Mouse (Mus musculus) ZHBTc4 (cell line): ENCODE data around the gene Zbtb42.

Experiments
- DNase-seq: peaks from one replicate; pipeline ENCODE4 v3.0.0-alpha.2; 2011; ENCODE audit warnings: low read depth, low spot score

The Zbtb42 gene

DNA sequence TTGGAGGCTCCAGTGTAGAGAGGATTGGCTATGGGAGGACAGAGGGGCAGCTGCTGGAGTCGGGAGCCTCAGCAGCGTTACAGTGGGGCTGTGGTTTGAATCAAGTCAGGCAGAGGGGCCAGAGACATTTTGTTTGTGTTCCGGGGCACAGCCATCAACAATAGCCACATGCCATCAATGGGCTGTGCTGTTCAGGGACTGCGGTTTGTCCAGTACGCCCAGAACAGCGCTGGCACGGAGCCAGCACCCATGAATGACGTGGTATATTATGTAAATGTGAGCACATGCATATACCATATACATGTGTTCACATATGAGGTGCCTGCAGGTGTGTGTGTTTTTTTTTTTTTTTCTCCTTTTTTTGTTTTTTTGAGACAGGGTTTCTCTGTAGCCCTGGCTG is 49.2 kb downstream of the Zbtb42 start:
- DNase-seq, result no peak

DNA sequence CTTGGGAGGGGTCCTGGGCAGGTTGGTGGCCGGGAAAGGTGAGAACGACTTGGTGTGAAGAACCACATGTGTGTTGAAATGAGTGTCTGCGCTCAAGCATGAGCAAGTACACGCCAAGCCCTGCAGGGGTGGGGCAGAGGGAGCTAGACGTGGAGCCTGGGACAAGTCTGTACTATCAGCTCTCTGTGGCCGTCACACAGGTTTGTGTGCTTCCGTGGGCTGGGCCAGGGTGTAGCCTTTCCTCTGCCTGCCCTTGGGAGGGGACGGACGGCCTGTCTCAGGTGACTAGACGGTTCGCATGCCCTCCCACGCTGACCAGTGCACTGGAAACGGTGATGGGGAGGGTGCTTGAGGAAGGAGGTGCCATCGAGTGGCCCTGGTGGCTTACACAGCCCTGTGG is 52.2 kb downstream of the Zbtb42 start:
- DNase-seq, result no peak
